Mouse (Mus musculus) telencephalon, adult 2 months (tissue): ENCODE data around the gene Sap30l.
"Not testable (repeated sequence)": the region's sequence is repeated elsewhere in the genome, so short reads cannot be mapped to it uniquely, and the experiment has no call there.

Experiments used
- DNase-seq: peaks from one replicate; pipeline ENCODE4 v3.0.0-alpha.2; 2011; ENCODE audit warnings: low read depth, low spot score

The Sap30l gene

GRCm38 (mm10) chr11:57800266-57800951 lies 1.0 kb upstream of the Sap30l start:
- DNase-seq = no peak

- no peak for DNase-seq
Observed at GRCm38 (mm10) chr11:57801766-57802510, 501 bp downstream of the Sap30l start.

DNA sequence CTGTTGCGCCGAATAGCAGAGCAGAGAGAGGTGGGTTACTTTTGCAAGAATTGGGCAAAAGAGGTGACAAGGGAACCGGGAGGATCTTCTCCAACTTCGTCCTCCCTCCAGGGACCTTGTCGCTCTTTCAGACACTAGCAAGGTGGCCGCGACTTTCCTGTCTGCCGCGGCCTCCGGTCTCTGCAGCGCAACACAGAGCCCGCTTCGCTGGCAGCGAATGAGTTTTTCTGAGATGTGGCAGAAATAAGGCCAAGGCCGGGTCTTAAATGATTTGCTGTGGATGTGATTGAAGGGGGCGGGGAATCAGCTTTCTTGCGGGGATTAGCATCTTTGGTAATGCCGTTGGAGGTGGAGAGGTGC lies 1.1 kb downstream of the Sap30l start:
- no peak for DNase-seq

GRCm38 (mm10) chr11:57805047-57805446 lies 3.6 kb downstream of the Sap30l start:
- no peak for DNase-seq

DNA sequence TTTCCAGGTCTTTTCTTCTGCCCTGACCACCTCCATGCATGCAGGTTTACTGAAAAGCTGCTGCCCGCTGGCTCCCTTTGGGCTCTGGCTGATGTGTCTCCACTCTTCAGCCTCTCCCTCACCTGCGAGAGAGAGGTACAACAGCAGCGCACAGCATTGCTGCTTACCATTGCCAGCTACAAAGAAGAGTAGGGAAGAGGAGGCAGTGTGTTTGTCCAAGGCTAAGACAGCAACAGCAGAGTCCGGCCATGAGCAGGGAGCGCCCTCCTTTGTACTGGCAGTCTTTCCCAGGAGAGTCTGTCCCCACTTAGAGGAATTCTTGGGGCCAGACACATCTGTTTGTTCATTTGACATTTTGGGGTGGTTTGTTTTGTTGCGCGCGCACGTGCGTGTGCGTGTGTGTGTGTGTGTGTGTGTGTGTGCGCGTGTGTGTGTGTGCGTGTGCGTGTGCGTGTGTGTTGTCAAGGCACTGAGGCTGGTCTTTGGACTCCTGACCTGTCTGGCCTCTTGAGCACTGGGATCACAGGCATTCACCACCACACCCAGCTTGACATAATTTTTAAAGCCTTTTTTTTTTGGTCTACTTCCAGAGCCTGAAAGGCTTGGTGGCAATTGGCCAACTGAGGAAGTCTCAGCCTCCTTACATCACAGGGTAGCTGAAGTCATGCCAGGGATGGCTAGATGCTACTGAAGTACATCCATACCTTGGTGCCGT lies 7.7 kb downstream of the Sap30l start:
- no peak for DNase-seq

DNA sequence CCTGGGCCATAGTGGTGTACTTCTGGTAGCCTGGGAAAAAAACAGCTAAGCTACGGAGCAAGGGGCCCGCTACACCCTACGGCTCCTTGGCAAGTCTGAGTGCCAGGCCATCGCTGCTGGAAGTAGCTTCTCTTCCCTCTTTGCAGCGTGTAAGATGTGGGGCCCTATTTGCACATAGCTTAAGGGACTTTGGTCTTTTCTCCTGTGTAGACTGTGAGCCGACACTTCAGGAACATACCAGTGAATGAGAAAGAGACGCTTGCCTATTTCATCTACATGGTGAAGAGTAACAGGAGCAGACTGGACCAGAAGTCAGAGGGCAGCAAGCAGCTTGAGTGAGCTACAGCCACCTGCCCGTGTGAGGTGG lies 8.3 kb downstream of the Sap30l start:
- no peak for DNase-seq

DNA sequence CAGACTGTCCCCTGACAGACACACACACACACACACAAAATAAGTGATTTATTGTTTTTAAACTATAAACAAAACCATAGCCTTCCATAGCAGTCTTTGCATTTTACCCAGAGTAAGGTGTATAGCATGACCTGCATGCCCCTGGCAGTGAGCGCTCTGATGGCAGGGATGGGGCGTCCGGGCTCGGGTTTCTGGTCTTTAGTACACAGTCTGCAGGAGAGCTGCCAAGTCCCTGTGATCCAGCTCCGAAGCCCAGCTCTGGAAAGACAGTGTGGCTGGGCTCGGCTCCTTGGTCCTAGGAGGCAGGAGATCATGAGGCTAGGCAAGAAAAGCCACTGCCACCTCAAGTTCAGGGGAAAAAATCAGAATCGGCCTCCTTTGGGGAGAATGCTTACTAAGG lies 9.6 kb downstream of the Sap30l start:
- no peak for DNase-seq

- no peak for DNase-seq
Observed at GRCm38 (mm10) chr11:57812212-57812611, 10.8 kb downstream of the Sap30l start.

- DNase-seq = no peak
Observed at GRCm38 (mm10) chr11:57813641-57814040, 12.2 kb downstream of the Sap30l start.

GRCm38 (mm10) chr11:57818189-57818588 lies 16.8 kb downstream of the Sap30l start:
- no peak for DNase-seq

DNA sequence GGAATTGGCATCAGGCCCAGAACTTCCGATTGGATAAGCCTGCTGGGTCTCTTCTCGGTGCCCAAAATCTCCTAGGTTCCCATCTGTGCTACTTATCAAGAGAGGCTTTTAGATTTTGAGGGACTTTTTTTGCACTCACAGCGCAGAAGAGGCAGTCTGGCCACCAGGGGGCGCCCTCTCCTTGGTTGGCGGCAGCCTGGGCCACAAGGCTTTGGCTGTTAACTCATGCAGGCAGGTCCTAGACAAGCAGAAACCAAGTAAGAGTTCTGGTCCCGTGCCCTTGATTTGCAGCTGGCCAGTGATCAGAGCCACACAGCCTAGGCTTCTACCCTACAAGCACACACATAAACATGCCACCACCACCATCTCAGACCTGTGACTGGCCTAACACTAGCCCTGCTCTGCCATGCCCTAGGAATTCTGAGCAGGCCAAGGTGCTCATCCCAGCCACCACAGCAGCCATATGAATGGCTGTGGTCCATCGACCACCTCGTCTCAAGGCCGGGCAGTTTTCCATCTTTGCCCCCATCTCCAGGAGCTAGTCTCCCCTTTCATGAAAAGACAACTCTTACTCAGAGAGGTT lies 18.7 kb downstream of the Sap30l start:
- DNase-seq = peak; percentile 16

GRCm38 (mm10) chr11:57823159-57823558 lies 21.7 kb downstream of the Sap30l start:
- DNase-seq = not testable (repeated sequence)

DNA sequence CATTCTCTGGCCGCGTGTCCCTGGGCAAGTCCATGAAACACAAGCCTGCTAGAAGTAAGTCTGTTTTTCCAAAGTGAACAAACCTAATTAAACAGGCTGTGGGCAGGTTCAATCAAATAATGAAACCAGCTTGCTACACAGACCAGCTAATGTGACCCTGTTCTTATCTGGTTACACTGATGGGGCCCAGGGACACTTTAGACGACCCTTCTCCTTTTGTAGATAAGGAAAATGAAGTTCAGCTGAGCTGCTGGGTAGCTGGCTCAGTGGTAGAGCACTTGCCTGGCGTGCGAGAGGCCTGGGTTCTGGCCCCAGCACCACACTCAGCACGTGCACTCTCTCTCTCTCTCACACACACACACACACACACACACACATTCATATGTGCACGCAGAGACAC lies 22.3 kb downstream of the Sap30l start:
- DNase-seq = no peak

GRCm38 (mm10) chr11:57825234-57825633 lies 23.8 kb downstream of the Sap30l start:
- not testable (repeated sequence) for DNase-seq

DNA sequence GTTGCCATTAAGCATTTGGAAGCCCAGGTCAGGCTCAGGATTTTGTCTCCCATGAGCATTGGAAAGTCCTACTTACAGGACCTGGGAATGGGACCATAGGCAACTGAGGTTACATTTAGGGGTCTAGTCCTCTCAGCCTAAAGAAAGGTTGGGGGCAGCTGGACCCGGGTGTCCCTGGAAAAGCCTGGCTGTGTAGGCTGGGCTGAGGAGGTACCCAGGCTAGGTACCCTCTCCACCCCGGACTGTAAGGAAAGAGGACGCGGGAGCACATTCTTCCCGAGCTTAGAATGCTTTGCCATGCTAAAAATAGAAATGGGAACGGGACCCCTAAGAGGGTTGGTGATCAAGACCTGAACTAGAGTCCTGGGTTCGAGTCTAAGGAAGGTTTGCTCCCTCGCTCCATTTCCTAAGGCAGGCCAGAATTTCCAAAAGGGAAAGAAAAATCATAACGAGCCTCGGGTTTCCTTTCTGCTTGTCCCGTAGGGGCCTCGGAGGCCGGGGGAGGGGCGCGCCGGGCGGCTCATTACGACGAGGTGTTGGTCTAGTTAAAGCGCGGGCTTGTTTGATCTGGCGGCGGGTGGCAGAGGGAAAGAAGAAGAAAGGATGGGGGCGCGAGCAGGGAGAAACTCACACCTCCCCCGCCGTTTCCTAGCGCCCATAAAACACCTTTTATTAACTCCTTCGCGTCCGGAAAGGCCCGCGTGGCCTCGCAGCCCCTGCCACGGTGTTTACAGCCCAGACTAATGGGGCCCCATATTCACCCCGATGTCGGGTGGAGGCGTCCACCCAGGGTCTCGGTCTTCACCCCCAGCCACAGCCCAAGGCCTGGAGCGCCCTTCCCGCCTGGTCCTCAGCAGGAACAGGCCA lies 25.8 kb downstream of the Sap30l start:
- DNase-seq = no peak

- DNase-seq = no peak
Observed at GRCm38 (mm10) chr11:57827915-57828545, 26.6 kb downstream of the Sap30l start.

DNA sequence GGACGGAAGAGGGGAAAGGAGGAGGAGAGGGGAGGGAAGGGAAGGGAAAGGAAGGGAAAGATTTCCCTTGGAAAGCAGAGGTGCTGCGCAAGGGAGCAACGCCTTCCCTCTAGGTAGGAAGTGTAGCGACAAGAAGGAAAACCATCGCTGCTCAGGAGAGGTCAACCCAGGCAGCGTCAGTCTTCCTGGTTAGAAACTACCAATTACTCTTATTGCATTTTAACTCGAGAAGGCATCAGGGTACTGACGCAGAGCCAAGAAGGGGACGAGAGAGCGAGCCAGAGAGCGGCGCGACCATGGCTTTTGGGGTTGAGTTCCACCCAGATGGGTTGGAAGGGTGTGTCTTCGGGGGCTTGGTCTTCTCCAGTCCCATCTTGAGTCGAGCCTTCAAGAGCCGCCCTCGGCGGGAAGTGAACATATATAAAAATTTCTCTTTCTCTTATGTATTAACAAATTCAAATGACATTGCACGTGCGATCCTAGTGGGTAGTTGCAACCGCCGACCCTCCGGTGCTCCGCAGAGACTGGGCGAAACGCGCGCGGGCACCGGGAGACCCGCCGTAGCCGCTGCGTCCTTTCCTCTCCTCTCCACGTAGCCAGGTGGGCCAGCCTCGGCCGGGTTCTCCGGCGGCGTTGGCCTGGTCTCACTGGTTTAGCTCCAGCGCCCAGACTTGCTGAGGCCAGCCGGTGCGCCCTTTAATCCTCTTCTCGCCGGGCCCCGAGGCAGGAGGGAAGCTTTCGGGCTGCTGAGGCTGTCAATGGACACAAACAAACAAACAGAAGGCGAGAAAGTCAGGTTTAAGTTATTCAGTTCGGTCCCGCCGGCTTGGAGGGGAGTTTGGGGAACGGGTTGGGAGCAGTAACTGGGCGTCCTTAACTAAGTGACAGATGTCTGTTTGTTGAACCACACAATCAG lies 27.8 kb downstream of the Sap30l start:
- DNase-seq = no peak

DNA sequence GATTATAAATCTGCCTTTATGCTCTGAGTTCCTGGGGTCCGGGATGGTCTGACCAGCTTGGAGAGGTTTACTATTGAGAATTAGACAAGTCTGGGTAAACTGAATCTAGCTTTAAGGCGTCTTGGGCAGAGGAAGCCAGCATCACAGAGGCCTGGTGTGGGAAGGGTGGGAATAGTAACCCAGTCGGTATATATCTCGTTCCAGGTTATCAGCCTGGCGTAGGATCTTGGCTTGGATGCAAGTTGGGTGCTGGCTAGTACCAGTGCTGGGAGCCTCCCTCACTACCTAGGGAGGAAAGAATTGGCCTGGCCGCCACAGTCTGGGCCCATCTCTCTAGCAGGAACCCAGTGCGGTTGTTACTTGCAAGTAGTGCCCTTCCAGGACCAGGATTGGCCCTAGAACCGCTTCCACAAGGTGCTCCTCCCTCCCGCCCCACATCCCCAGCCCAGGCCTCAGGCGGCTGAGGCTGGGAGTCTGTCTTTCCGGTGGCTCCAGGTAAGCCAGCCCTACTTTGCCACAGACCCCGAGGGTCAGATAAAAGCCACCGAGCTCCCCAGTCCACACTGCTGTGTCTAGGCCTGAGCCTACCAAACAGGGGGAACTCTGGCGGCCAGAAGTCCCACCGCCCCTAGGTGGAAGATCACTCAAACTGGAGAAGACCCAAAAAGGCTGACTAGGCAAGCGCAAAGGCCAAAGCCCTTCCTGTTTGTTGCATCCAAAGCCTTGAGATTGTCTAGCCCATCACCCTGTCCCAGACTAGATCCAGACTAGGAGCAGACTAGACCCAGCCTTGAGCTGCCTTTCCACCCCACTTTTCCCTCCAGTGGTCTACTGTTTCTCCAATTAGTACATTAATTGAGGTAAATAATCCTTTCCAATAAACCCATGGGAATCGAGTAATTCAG lies 28.7 kb downstream of the Sap30l start:
- no peak for DNase-seq

DNA sequence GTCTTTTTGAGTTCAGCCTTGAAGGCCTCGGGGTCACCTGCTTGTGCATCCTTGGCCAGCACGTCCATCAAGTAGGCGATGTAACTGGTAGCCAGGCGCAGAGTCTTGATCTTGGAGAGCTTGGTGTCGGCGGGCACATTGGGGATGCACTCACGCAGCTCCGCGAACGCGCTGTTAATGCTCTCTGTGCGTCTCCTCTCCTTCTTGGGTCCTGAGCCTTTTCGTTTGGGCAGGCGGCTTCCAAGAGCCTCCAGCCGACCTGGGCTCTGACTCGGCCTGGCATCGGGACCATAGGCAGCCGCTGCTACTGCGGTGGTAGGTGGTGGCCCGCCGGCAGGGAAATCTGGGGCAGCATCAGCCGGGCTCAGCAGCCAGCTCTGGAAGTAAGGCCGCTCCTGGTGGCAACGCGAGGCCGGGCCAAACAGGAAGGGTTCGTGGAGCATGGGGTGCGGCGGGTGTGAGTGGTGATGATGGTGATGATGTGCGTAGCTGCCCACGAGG lies 29.9 kb downstream of the Sap30l start:
- DNase-seq = no peak
